Mouse (Mus musculus) urinary bladder, postnatal 25 days (tissue): ENCODE measurements around the gene Hrh1.
"Not testable (repeated sequence)": the region's sequence is repeated elsewhere in the genome, so short reads cannot be mapped to it uniquely, and the experiment has no call there.

Experiments
- DNase-seq: peaks from one replicate; pipeline ENCODE4 v3.0.0; 2022; ENCODE audit warnings: low spot score

Gene Hrh1

GRCm38 (mm10) chr6:114461536-114461935 lies 63.8 kb downstream of the Hrh1 start:
- DNase-seq = no peak

GRCm38 (mm10) chr6:114462747-114463146 lies 65.0 kb downstream of the Hrh1 start:
- no peak for DNase-seq

- DNase-seq = no peak
Observed at GRCm38 (mm10) chr6:114473541-114473940, 75.8 kb downstream of the Hrh1 start.

- no peak for DNase-seq
Observed at GRCm38 (mm10) chr6:114474059-114474458, 76.3 kb downstream of the Hrh1 start.

GRCm38 (mm10) chr6:114474911-114475310 lies 77.2 kb downstream of the Hrh1 start:
- no peak for DNase-seq

GRCm38 (mm10) chr6:114478771-114479170 lies 81.0 kb downstream of the Hrh1 start:
- DNase-seq = peak; percentile 14

- DNase-seq = no peak
Observed at GRCm38 (mm10) chr6:114479644-114480410, 82.1 kb downstream of the Hrh1 start.

GRCm38 (mm10) chr6:114489371-114489770 lies 91.6 kb downstream of the Hrh1 start:
- DNase-seq = no peak

GRCm38 (mm10) chr6:114492588-114492987 lies 94.9 kb downstream of the Hrh1 start:
- DNase-seq = not testable (repeated sequence)

GRCm38 (mm10) chr6:114494987-114495386 lies 97.3 kb downstream of the Hrh1 start:
- DNase-seq = not testable (repeated sequence)

GRCm38 (mm10) chr6:114514038-114514437 lies 116.3 kb downstream of the Hrh1 start:
- not testable (repeated sequence) for DNase-seq

GRCm38 (mm10) chr6:114528709-114529108 lies 131.0 kb downstream of the Hrh1 start:
- DNase-seq = not testable (repeated sequence)
